Mouse (Mus musculus) retina, postnatal 7 days (tissue): ENCODE data around the gene Lyrm4.

Source experiments
- DNase-seq: peaks from one replicate; pipeline ENCODE4 v3.0.0-alpha.2; 2012; ENCODE audit warnings: low read depth, low spot score

The Lyrm4 gene

GRCm38 (mm10) chr13:36117143-36118014 is at the start of gene Lyrm4, which contains the start of gene Fars2:
Gene Lyrm4, minus strand, starts transcription at chr13:36117526.
Gene Fars2, plus strand, starts transcription at chr13:36117412.
- DNase-seq, result peak; percentile 91

GRCm38 (mm10) chr13:36163898-36164297 is 46.6 kb upstream of the Lyrm4 start:
- DNase-seq, result no peak

GRCm38 (mm10) chr13:36163411-36163810 is 46.1 kb upstream of the Lyrm4 start:
- no peak for DNase-seq

GRCm38 (mm10) chr13:36156340-36156931 is 39.1 kb upstream of the Lyrm4 start:
- no peak for DNase-seq

GRCm38 (mm10) chr13:36152728-36153498 is 35.6 kb upstream of the Lyrm4 start:
- DNase-seq, result no peak

- no peak for DNase-seq
These were observed 32.9 kb upstream of the Lyrm4 start for GRCm38 (mm10) chr13:36150272-36150671.

GRCm38 (mm10) chr13:36149175-36149939 is 32.0 kb upstream of the Lyrm4 start:
- no peak for DNase-seq

- no peak for DNase-seq
These were observed 28.3 kb upstream of the Lyrm4 start for GRCm38 (mm10) chr13:36145601-36146000.

GRCm38 (mm10) chr13:36140247-36141016 is 23.1 kb upstream of the Lyrm4 start:
- no peak for DNase-seq

GRCm38 (mm10) chr13:36139703-36140102 is 22.4 kb upstream of the Lyrm4 start:
- DNase-seq, result no peak

GRCm38 (mm10) chr13:36131992-36132649 is 14.8 kb upstream of the Lyrm4 start:
- DNase-seq, result no peak

- DNase-seq, result no peak
These were observed 14.1 kb upstream of the Lyrm4 start for GRCm38 (mm10) chr13:36131401-36131800.

- no peak for DNase-seq
These were observed 12.2 kb upstream of the Lyrm4 start for GRCm38 (mm10) chr13:36129360-36130054.

- no peak for DNase-seq
These were observed 3.3 kb upstream of the Lyrm4 start for GRCm38 (mm10) chr13:36120606-36121005.

GRCm38 (mm10) chr13:36119684-36120083 is 2.4 kb upstream of the Lyrm4 start:
- DNase-seq, result no peak

GRCm38 (mm10) chr13:36116520-36117142 is 695 bp downstream of the Lyrm4 start:
- no peak for DNase-seq

- DNase-seq, result no peak
These were observed 4.1 kb downstream of the Lyrm4 start for GRCm38 (mm10) chr13:36113181-36113580.

- no peak for DNase-seq
These were observed 6.0 kb downstream of the Lyrm4 start for GRCm38 (mm10) chr13:36111331-36111730.

GRCm38 (mm10) chr13:36108528-36108927 is 8.8 kb downstream of the Lyrm4 start:
- no peak for DNase-seq
